Mouse (Mus musculus): ENCODE results near the gene Apbb2. TPM values are rescaled to one million over a fixed set of nuclear protein-coding genes. Genes with fewer than 3 reads are reported as not detected.

The Apbb2 gene
- polyA plus RNA-seq, 1 experiment: 1.2 TPM

- Histone ChIP-seq H3K4me1 (ENCODE audit: control insufficient read depth, insufficient read depth, low read length) (peaks cover 5% of the 10 kb centered on the region), H3K27ac (ENCODE audit: control insufficient read depth, insufficient read depth, low read depth, low read length) (no peak overlapping the region), H3K27me3 (ENCODE audit: control insufficient read depth, insufficient read depth, low read length) (no peaks in the 10 kb centered on the region), H3K4me3 (ENCODE audit: control insufficient read depth, low read depth, low read length) (no peak overlapping the region), H3K36me3 (ENCODE audit: control insufficient read depth, insufficient read depth, low read length) (no peaks in the 10 kb centered on the region)
- TF ChIP-seq CTCF (IDR thresholded peaks at IDR 0.05; ENCODE audit: control insufficient read depth, insufficient read depth, insufficient replicate concordance, low read depth, low read length): no peak
- TF ChIP-seq POLR2A (IDR thresholded peaks at IDR 0.05; ENCODE audit: control insufficient read depth, low read depth, low read length): no peak
These were observed 227.3 kb downstream of the Apbb2 start for GRCm38 (mm10) chr5:66391299-66391698.

DNA sequence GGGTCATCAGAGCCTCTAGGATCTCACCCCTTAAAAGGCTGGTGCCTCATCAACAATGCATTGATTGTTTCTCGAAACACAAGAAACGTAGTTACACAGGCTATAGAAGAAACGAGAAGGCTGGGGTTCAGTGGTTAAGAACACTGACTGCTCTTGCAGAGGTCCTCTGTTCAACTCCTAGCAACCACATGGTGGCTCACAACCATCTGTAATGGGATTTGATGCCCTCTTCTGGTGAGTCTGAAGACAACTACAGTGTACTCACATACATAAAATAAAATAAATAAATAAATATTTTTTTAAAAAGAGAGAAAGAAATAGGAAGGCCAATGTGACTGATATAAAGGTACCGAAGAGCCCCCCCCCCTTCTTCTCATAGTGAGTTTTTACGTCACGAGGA is 228.0 kb downstream of the Apbb2 start:
- no peak overlapping the region for H3K4me3 ChIP-seq (ENCODE audit: control insufficient read depth, low read depth, low read length)
- H3K36me3 ChIP-seq (ENCODE audit: control insufficient read depth, insufficient read depth, low read length): no peaks in the 10 kb centered on the region
- peaks cover 5% of the 10 kb centered on the region for H3K4me1 ChIP-seq (ENCODE audit: control insufficient read depth, insufficient read depth, low read length)
- H3K27ac ChIP-seq (ENCODE audit: control insufficient read depth, insufficient read depth, low read depth, low read length): no peak overlapping the region
- H3K27me3 ChIP-seq (ENCODE audit: control insufficient read depth, insufficient read depth, low read length): no peaks in the 10 kb centered on the region
- TF ChIP-seq CTCF (IDR thresholded peaks at IDR 0.05; ENCODE audit: control insufficient read depth, insufficient read depth, insufficient replicate concordance, low read depth, low read length) (no peak), POLR2A (IDR thresholded peaks at IDR 0.05; ENCODE audit: control insufficient read depth, low read depth, low read length) (no peak)

DNA sequence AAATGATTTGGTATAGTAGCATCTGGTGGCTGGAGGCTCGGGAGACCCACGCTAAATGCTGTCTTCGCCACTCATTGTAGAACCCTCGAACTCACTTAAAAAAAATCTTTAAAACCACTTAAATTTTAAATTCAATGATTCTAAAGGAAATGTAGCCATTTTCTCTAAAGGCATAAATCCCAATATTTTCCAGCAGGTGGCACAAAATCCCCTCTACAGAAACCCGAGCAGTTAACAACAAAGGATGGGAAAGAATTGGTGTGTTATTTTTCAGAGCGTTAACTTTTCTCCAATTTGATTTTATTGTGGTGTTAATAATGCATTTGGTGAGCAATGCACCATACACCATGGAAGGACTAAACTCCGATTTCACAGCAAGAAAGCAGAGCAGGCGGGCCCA is 231.1 kb downstream of the Apbb2 start:
- Histone ChIP-seq H3K36me3 (ENCODE audit: control insufficient read depth, insufficient read depth, low read length) (no peaks in the 10 kb centered on the region), H3K27me3 (ENCODE audit: control insufficient read depth, insufficient read depth, low read length) (no peaks in the 10 kb centered on the region), H3K27ac (ENCODE audit: control insufficient read depth, insufficient read depth, low read depth, low read length) (no peak overlapping the region), H3K4me3 (ENCODE audit: control insufficient read depth, low read depth, low read length) (peak overlapping the region; percentile 58; the same call in 1 of the 2 replicates), H3K4me1 (ENCODE audit: control insufficient read depth, insufficient read depth, low read length) (peaks cover 5% of the 10 kb centered on the region)
- TF ChIP-seq CTCF (IDR thresholded peaks at IDR 0.05; ENCODE audit: control insufficient read depth, insufficient read depth, insufficient replicate concordance, low read depth, low read length) (no peak), POLR2A (IDR thresholded peaks at IDR 0.05; ENCODE audit: control insufficient read depth, low read depth, low read length) (no peak)

GRCm38 (mm10) chr5:66385636-66386035 is 232.9 kb downstream of the Apbb2 start:
- H3K4me1 ChIP-seq (ENCODE audit: control insufficient read depth, insufficient read depth, low read length): no peaks in the 10 kb centered on the region
- H3K4me3 ChIP-seq (ENCODE audit: control insufficient read depth, low read depth, low read length): no peak overlapping the region
- TF ChIP-seq POLR2A (IDR thresholded peaks at IDR 0.05; ENCODE audit: control insufficient read depth, low read depth, low read length) (no peak), CTCF (IDR thresholded peaks at IDR 0.05; ENCODE audit: control insufficient read depth, insufficient read depth, insufficient replicate concordance, low read depth, low read length) (peak; percentile 72)
- H3K36me3 ChIP-seq (ENCODE audit: control insufficient read depth, insufficient read depth, low read length): no peaks in the 10 kb centered on the region
- H3K27ac ChIP-seq (ENCODE audit: control insufficient read depth, insufficient read depth, low read depth, low read length): no peak overlapping the region
- no peaks in the 10 kb centered on the region for H3K27me3 ChIP-seq (ENCODE audit: control insufficient read depth, insufficient read depth, low read length)

- no peaks in the 10 kb centered on the region for H3K36me3 ChIP-seq (ENCODE audit: control insufficient read depth, insufficient read depth, low read length)
- H3K4me1 ChIP-seq (ENCODE audit: control insufficient read depth, insufficient read depth, low read length): no peaks in the 10 kb centered on the region
- no peaks in the 10 kb centered on the region for H3K27me3 ChIP-seq (ENCODE audit: control insufficient read depth, insufficient read depth, low read length)
- H3K27ac ChIP-seq (ENCODE audit: control insufficient read depth, insufficient read depth, low read depth, low read length): no peak overlapping the region
- H3K4me3 ChIP-seq (ENCODE audit: control insufficient read depth, low read depth, low read length): no peak overlapping the region
- no peak for TF ChIP-seq CTCF (IDR thresholded peaks at IDR 0.05; ENCODE audit: control insufficient read depth, insufficient read depth, insufficient replicate concordance, low read depth, low read length)
- TF ChIP-seq POLR2A (IDR thresholded peaks at IDR 0.05; ENCODE audit: control insufficient read depth, low read depth, low read length): no peak
These were observed 233.7 kb downstream of the Apbb2 start for GRCm38 (mm10) chr5:66384806-66385446.

- no peak for TF ChIP-seq CTCF (IDR thresholded peaks at IDR 0.05; ENCODE audit: control insufficient read depth, insufficient read depth, insufficient replicate concordance, low read depth, low read length)
- TF ChIP-seq POLR2A (IDR thresholded peaks at IDR 0.05; ENCODE audit: control insufficient read depth, low read depth, low read length): no peak
- H3K4me1 ChIP-seq (ENCODE audit: control insufficient read depth, insufficient read depth, low read length): no peaks in the 10 kb centered on the region
- H3K4me3 ChIP-seq (ENCODE audit: control insufficient read depth, low read depth, low read length): no peak overlapping the region
- no peaks in the 10 kb centered on the region for H3K27me3 ChIP-seq (ENCODE audit: control insufficient read depth, insufficient read depth, low read length)
- H3K36me3 ChIP-seq (ENCODE audit: control insufficient read depth, insufficient read depth, low read length): no peaks in the 10 kb centered on the region
- no peak overlapping the region for H3K27ac ChIP-seq (ENCODE audit: control insufficient read depth, insufficient read depth, low read depth, low read length)
These were observed 234.5 kb downstream of the Apbb2 start for GRCm38 (mm10) chr5:66384114-66384513.

DNA sequence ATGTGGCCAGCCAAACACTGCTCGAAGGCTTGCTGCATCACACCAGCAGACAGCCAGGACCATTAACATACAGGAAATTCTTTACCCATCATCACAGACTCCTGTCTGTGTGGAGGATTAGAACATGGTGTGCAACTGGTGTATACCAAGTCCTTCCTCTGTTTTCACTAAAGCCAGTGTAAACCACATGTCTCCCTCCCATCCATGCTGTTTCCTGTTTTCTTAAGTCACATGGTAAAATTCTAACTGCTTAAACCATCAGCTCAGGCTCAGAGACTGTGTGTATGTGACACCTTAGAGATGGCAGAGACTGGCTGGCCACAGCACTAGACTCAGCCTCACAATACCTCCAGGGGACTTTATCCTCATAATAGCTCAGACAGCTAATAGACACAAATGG is 236.5 kb downstream of the Apbb2 start:
- H3K4me3 ChIP-seq (ENCODE audit: control insufficient read depth, low read depth, low read length): no peak overlapping the region
- no peaks in the 10 kb centered on the region for H3K4me1 ChIP-seq (ENCODE audit: control insufficient read depth, insufficient read depth, low read length)
- H3K36me3 ChIP-seq (ENCODE audit: control insufficient read depth, insufficient read depth, low read length): no peaks in the 10 kb centered on the region
- no peaks in the 10 kb centered on the region for H3K27me3 ChIP-seq (ENCODE audit: control insufficient read depth, insufficient read depth, low read length)
- no peak for TF ChIP-seq POLR2A (IDR thresholded peaks at IDR 0.05; ENCODE audit: control insufficient read depth, low read depth, low read length)
- TF ChIP-seq CTCF (IDR thresholded peaks at IDR 0.05; ENCODE audit: control insufficient read depth, insufficient read depth, insufficient replicate concordance, low read depth, low read length): no peak
- H3K27ac ChIP-seq (ENCODE audit: control insufficient read depth, insufficient read depth, low read depth, low read length): no peak overlapping the region
